Mouse (Mus musculus) hindbrain, embryonic 13.5 days (tissue): ENCODE measurements around the gene Magohb. TPM values are rescaled to one million over a fixed set of nuclear protein-coding genes. Genes with fewer than 3 reads are reported as not detected.
"Not testable (repeated sequence)": the region's sequence is repeated elsewhere in the genome, so short reads cannot be mapped to it uniquely, and the experiment has no call there.

ENCODE experiments used
- ATAC-seq: fragments of 200-750 bp; cut with Nextera tagmentation; 2 replicates; pipeline ENCODE4 v1.8.0; 2017; ENCODE audit warnings: moderate TSS enrichment; ENCODE audit not compliant: low FRiP score
- H3K27ac ChIP-seq: fragments of 300-500 bp; sonication (generic); 2 replicates; pipeline ENCODE4 v1.5.1; 2015; ENCODE audit warnings: inconsistent platforms, mild to moderate bottlenecking, moderate library complexity
- H3K27me3 ChIP-seq: fragments of 300-500 bp; sonication (generic); 2 replicates; pipeline ENCODE4 v1.6.1; 2015; ENCODE audit warnings: mild to moderate bottlenecking, inconsistent platforms
- H3K36me3 ChIP-seq: fragments of 300-500 bp; sonication (generic); 2 replicates; pipeline ENCODE4 v1.6.1; 2015; ENCODE audit warnings: mild to moderate bottlenecking, inconsistent platforms
- H3K4me1 ChIP-seq: fragments of 300-500 bp; sonication (generic); replicated peaks from 2 replicates; pipeline ENCODE4 v1.6.1; 2015; ENCODE audit warnings: inconsistent platforms
- H3K4me2 ChIP-seq: fragments of 300-500 bp; sonication (generic); 2 replicates; pipeline ENCODE4 v1.6.1; 2015; ENCODE audit warnings: inconsistent platforms, mild to moderate bottlenecking, moderate library complexity
- H3K4me3 ChIP-seq: fragments of 300-500 bp; sonication (generic); 2 replicates; pipeline ENCODE4 v1.5.1; 2015; ENCODE audit warnings: mild to moderate bottlenecking, inconsistent platforms
- H3K9ac ChIP-seq: fragments of 300-500 bp; sonication (generic); 2 replicates; pipeline ENCODE4 v1.6.1; 2015; ENCODE audit warnings: mild to moderate bottlenecking, inconsistent platforms
- H3K9me3 ChIP-seq: fragments of 300-500 bp; sonication (generic); 2 replicates; pipeline ENCODE4 v1.6.1; 2016; ENCODE audit warnings: inconsistent platforms
- WGBS: fragments of 180-500 bp; shearing (Covaris S2); methylation state at CpG from one replicate; pipeline ENCODE4 v1.1.7; 2015; 5-methylcytosine and 5-hydroxymethylcytosine counted together
- polyA plus RNA-seq: library from polyadenylated mRNA; unstranded; fragments of >200 nt; fragmentation: Nextera tagmentation; extraction: Ambion mirVana; gene quantifications from 2 replicates; pipeline ENCODE4 v1.2.1, GENCODE M21; 2015

Magohb gene
- polyA plus RNA-seq, 1 experiment from 2014 or later = 50.0 TPM

DNA sequence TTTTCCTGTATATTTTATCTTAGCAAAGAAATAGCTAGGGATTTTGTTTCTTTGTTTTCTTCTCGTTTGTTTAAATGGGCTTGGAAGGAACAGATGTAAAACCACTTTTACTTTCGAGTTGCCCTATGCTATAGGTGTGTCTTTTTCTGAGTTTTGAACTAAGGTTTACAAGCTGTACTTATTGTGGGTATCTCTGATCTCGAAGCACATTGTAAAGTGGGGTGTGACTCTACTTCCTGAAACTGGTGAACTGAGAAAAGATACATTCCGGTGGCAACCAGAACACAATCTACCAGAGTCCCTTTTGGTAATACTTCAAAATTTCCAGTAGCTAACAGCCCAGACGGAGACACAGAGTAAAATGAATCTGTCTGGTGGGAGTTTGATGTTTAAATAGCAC is 872 bp upstream of the Magohb start:
- Histone ChIP-seq H3K9ac (no peak overlapping the region), H3K36me3 (no peaks in the 10 kb centered on the region), H3K4me1 (peaks cover 11% of the 10 kb centered on the region), H3K27ac (no peak overlapping the region), H3K4me3 (no peak overlapping the region), H3K9me3 (no peaks in the 10 kb centered on the region), H3K27me3 (0 out of 2 replicates have a peak, but pooled peaks cover 2% of the 10 kb centered on the region), H3K4me2 (peak overlapping the region; percentile 60)
- WGBS = 93% methylated on average over 5 of the region's 5 CpGs
- no peak for ATAC-seq

- H3K9ac ChIP-seq = peak overlapping the region; percentile 81
- H3K4me3 ChIP-seq = peak overlapping the region; percentile 63
- H3K4me1 ChIP-seq = peaks cover 11% of the 10 kb centered on the region
- 0 out of 2 replicates have a peak, but pooled peaks cover 2% of the 10 kb centered on the region for H3K27me3 ChIP-seq
- peak overlapping the region; percentile 69 for H3K4me2 ChIP-seq
- H3K36me3 ChIP-seq = peaks cover 8% of the 10 kb centered on the region
- peak; percentile 57 for ATAC-seq
- no peak overlapping the region; the same call in 1 of the 2 replicates for H3K27ac ChIP-seq
- no peaks in the 10 kb centered on the region for H3K9me3 ChIP-seq
- 29% methylated on average over 10 of the region's 10 CpGs for WGBS
Observed at GRCm38 (mm10) chr6:131292276-131292990, 611 bp downstream of the Magohb start.

GRCm38 (mm10) chr6:131290430-131290829 is 2.6 kb downstream of the Magohb start:
- H3K4me1 ChIP-seq = peaks cover 11% of the 10 kb centered on the region
- H3K4me3 ChIP-seq = no peak overlapping the region
- no peaks in the 10 kb centered on the region for H3K9me3 ChIP-seq
- no peak overlapping the region for H3K27ac ChIP-seq
- peaks cover 20% of the 10 kb centered on the region for H3K36me3 ChIP-seq
- H3K4me2 ChIP-seq = no peak overlapping the region
- WGBS = 11% methylated on average over 2 of the region's 2 CpGs
- H3K9ac ChIP-seq = no peak overlapping the region
- ATAC-seq = no peak
- H3K27me3 ChIP-seq = no peaks in the 10 kb centered on the region

GRCm38 (mm10) chr6:131278160-131278559 is 14.9 kb downstream of the Magohb start:
- not testable (repeated sequence) for H3K9me3 ChIP-seq, H3K4me2 ChIP-seq, ATAC-seq, H3K9ac ChIP-seq, H3K27me3 ChIP-seq, H3K4me1 ChIP-seq, H3K27ac ChIP-seq, H3K4me3 ChIP-seq
- WGBS = 100% methylated on average over 2 of the region's 2 CpGs
- H3K36me3 ChIP-seq = peaks cover 32% of the 10 kb centered on the region

- Histone ChIP-seq H3K4me2 (no peak overlapping the region), H3K9ac (no peak overlapping the region), H3K27me3 (no peaks in the 10 kb centered on the region), H3K9me3 (no peaks in the 10 kb centered on the region), H3K36me3 (peaks cover 17% of the 10 kb centered on the region), H3K27ac (no peak overlapping the region), H3K4me1 (no peaks in the 10 kb centered on the region), H3K4me3 (no peak overlapping the region)
- 94% methylated on average over 4 of the region's 4 CpGs for WGBS
- ATAC-seq = no peak
Observed at GRCm38 (mm10) chr6:131276659-131277058, 16.4 kb downstream of the Magohb start.

- Histone ChIP-seq H3K27me3 (no peaks in the 10 kb centered on the region), H3K9me3 (no peaks in the 10 kb centered on the region), H3K9ac (no peak overlapping the region), H3K36me3 (peaks cover 6% of the 10 kb centered on the region), H3K4me3 (no peak overlapping the region), H3K4me2 (no peak overlapping the region), H3K4me1 (no peaks in the 10 kb centered on the region), H3K27ac (no peak overlapping the region)
- ATAC-seq = no peak
- 90% methylated on average over 1 of the region's 1 CpGs for WGBS
Observed at GRCm38 (mm10) chr6:131272311-131272710, 20.7 kb downstream of the Magohb start.

DNA sequence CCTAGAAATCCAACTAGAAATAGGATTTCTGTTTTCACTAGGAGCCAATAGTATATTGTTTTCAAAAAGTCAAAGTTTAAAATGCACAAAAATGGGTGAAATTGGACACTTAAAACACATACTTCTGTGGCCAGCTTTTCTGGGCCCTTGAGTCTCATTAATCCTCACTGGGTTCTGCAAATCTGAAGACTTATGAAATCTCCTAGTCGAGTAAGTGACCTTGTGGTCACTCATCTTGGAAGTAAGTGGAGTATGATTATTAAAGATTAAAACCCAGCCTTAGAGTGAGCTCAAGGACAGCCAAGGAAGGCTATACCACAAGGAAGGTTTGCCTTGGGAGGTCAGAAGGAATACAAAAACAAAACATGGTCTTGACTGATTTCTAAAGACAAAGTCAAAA is 22.7 kb downstream of the Magohb start:
- Histone ChIP-seq H3K27me3 (no peaks in the 10 kb centered on the region), H3K4me2 (no peak overlapping the region), H3K36me3 (no peaks in the 10 kb centered on the region), H3K4me3 (no peak overlapping the region), H3K9me3 (no peaks in the 10 kb centered on the region), H3K9ac (no peak overlapping the region), H3K4me1 (no peaks in the 10 kb centered on the region), H3K27ac (no peak overlapping the region)
- 64% methylated on average over 1 of the region's 1 CpGs for WGBS
- ATAC-seq = no peak

DNA sequence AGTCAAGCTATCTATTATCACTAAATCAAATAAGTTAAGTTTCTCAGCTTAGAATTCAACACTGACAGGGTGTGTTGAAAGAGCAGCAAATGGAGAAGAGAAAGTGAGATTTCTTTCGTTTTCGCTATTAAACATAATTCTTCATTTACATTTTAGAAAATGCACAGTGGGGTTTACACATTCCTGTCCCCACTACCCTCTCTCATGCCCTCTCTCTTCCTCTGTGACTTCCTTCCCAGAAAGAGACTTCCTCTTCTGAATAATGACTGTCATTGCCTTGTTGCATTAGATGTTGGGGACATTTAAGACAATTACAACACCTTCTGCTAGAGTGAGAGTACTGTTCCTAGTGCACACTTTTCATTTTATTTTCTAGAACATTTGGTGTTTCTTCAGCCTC is 23.4 kb downstream of the Magohb start:
- no peaks in the 10 kb centered on the region for H3K4me1 ChIP-seq
- no peak overlapping the region for H3K27ac ChIP-seq
- H3K36me3 ChIP-seq = no peaks in the 10 kb centered on the region
- no peaks in the 10 kb centered on the region for H3K9me3 ChIP-seq
- H3K9ac ChIP-seq = no peak overlapping the region
- H3K4me2 ChIP-seq = no peak overlapping the region
- WGBS = 95% methylated on average over 2 of the region's 2 CpGs
- H3K27me3 ChIP-seq = no peaks in the 10 kb centered on the region
- ATAC-seq = no peak
- no peak overlapping the region for H3K4me3 ChIP-seq

DNA sequence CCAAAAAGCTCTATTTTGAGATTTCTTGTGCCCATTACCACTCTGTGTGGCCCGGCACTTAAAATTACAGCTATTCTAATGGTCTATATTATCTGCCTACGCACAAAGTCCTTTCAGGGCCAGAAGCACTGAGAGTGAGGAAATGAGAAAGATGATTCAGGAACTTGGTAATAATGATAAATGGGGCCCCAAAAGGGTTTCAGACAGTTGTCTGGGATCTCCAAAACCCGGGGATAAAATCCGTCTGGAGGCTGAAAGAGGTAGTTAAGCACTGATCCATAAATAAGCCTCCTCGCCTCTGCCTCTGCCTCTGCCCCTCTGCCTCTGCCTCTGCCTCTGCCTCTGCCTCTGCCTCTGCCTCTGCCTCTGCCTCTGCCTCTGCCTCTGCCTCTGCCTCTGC is 28.9 kb downstream of the Magohb start:
- Histone ChIP-seq H3K36me3 (no peaks in the 10 kb centered on the region), H3K9me3 (no peaks in the 10 kb centered on the region), H3K9ac (no peak overlapping the region), H3K27ac (no peak overlapping the region), H3K4me2 (no peak overlapping the region), H3K4me3 (no peak overlapping the region), H3K27me3 (no peaks in the 10 kb centered on the region), H3K4me1 (no peaks in the 10 kb centered on the region)
- no peak for ATAC-seq
- 89% methylated on average over 5 of the region's 5 CpGs for WGBS

DNA sequence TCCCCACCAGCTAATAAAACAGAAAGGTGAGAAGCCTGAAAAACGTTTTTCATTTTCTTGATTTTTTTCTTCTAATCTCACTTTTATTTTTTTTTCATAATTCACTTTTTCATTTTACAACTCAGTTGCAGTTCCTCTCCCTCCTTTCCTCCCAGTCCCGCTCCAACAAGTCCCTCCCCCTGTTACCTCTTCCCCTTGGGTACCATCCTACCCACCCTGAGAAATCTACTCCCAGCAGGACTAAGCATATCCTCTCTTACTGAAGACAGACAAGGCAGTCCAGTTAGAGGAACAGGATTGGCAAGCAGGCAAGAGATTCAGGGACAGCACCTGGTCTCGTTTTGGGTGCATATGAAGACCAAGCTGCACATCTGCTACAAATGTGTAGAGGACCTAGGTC is 30.3 kb downstream of the Magohb start:
- H3K4me2 ChIP-seq = no peak overlapping the region
- no peaks in the 10 kb centered on the region for H3K4me1 ChIP-seq
- ATAC-seq = no peak
- no peaks in the 10 kb centered on the region for H3K27me3 ChIP-seq
- no peaks in the 10 kb centered on the region for H3K9me3 ChIP-seq
- no peak overlapping the region for H3K27ac ChIP-seq
- H3K9ac ChIP-seq = no peak overlapping the region
- H3K36me3 ChIP-seq = no peaks in the 10 kb centered on the region
- WGBS = 66% methylated on average over 3 of the region's 3 CpGs
- H3K4me3 ChIP-seq = no peak overlapping the region

- no peak overlapping the region for H3K27ac ChIP-seq
Observed at GRCm38 (mm10) chr6:131262009-131262408, 31.0 kb downstream of the Magohb start.

DNA sequence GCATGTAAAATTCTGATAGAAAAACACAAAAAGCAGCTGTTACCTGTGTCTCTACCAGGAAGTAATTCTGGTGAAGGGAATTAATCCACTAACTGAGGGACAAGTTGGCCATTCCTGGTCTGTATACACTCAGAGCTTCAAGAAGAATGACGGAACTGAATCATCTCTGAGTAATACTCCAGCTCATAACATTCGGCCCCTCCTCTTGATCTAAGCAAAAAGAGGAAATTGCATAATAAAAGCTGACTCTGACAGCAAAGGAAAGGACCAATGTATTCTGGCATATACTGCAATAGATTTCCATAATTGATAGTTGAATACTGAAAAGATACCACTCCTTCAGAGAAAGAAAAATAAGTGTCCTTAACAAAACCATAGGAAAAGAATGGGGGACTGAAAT is 45.8 kb downstream of the Magohb start, which contains the start of gene Klra2:
Klra2 (minus strand) TSS at position 157 of the 400 bp plus-strand sequence.
- H3K4me3 ChIP-seq = no peak within 1 kb of the TSS
- H3K9me3 ChIP-seq = no peaks in the 10 kb centered on the region
- H3K4me2 ChIP-seq = no peak within 1 kb of the TSS
- ATAC-seq = no peak
- H3K27ac ChIP-seq = no peak within 1 kb of the TSS
- WGBS = 82% methylated on average over 2 of the region's 2 CpGs
- no peak within 1 kb of the TSS for H3K9ac ChIP-seq
- H3K36me3 ChIP-seq = no peaks in the 10 kb centered on the region
- no peaks in the 10 kb centered on the region for H3K4me1 ChIP-seq
- H3K27me3 ChIP-seq = no peaks in the 10 kb centered on the region

More at GRCm38 (mm10) chr6:131262009-131262408, 31.0 kb downstream of the Magohb start:
- Histone ChIP-seq H3K4me1 (no peaks in the 10 kb centered on the region), H3K36me3 (no peaks in the 10 kb centered on the region), H3K9me3 (no peaks in the 10 kb centered on the region), H3K4me2 (no peak overlapping the region), H3K4me3 (no peak overlapping the region), H3K9ac (no peak overlapping the region), H3K27me3 (no peaks in the 10 kb centered on the region)
- ATAC-seq = no peak
- 78% methylated on average over 3 of the region's 3 CpGs for WGBS

GRCm38 (mm10) chr6:131245081-131245480 is 48.0 kb downstream of the Magohb start:
- no peaks in the 10 kb centered on the region for H3K4me1 ChIP-seq
- H3K9me3 ChIP-seq = no peaks in the 10 kb centered on the region
- no peak overlapping the region for H3K9ac ChIP-seq
- no peaks in the 10 kb centered on the region for H3K27me3 ChIP-seq
- no peak overlapping the region for H3K4me3 ChIP-seq
- WGBS = 82% methylated on average over 2 of the region's 2 CpGs
- H3K36me3 ChIP-seq = no peaks in the 10 kb centered on the region
- no peak overlapping the region for H3K27ac ChIP-seq
- no peak for ATAC-seq
- no peak overlapping the region for H3K4me2 ChIP-seq
